Mouse (Mus musculus): ENCODE measurements around the gene Ehf. TPM values are rescaled to one million over a fixed set of nuclear protein-coding genes. Genes with fewer than 3 reads are reported as not detected.

Gene Ehf
- polyA plus RNA-seq, 1 experiment from 2014 or later = 0.18 TPM

- no peaks in the 10 kb centered on the region for H3K4me1 ChIP-seq (replicated peaks)
- DNase-seq (ENCODE audit: low spot score) = no peak
- 87% methylated on average over 8 of the region's 8 CpGs for WGBS
- H3K9me3 ChIP-seq = no peaks in the 10 kb centered on the region
- H3K27ac ChIP-seq = no peak overlapping the region
- H3K36me3 ChIP-seq = no peaks in the 10 kb centered on the region
- H3K4me3 ChIP-seq = no peak overlapping the region
- no peaks in the 10 kb centered on the region for H3K27me3 ChIP-seq (ENCODE audit: insufficient read depth, poor library complexity, severe bottlenecking)
Measured at GRCm38 (mm10) chr2:103271481-103271880, 31.6 kb downstream of the Ehf start.

- Histone ChIP-seq H3K4me3 (no peak overlapping the region), H3K9me3 (no peaks in the 10 kb centered on the region), H3K4me1 (replicated peaks) (no peaks in the 10 kb centered on the region), H3K36me3 (no peaks in the 10 kb centered on the region), H3K27me3 (ENCODE audit: insufficient read depth, poor library complexity, severe bottlenecking) (no peaks in the 10 kb centered on the region), H3K27ac (no peak overlapping the region)
- whole genome bisulfite sequencing = 67% methylated on average over 5 of the region's 5 CpGs
- DNase-seq (ENCODE audit: low spot score) = no peak
Measured at GRCm38 (mm10) chr2:103270556-103271160, 32.4 kb downstream of the Ehf start.

- 92% methylated on average over 4 of the region's 4 CpGs for WGBS
- no peaks in the 10 kb centered on the region for H3K27me3 ChIP-seq (ENCODE audit: insufficient read depth, poor library complexity, severe bottlenecking)
- no peaks in the 10 kb centered on the region for H3K9me3 ChIP-seq
- no peak overlapping the region for H3K4me3 ChIP-seq
- H3K36me3 ChIP-seq = no peaks in the 10 kb centered on the region
- H3K4me1 ChIP-seq (replicated peaks) = no peaks in the 10 kb centered on the region
- DNase-seq (ENCODE audit: low spot score) = no peak
- H3K27ac ChIP-seq = no peak overlapping the region
Measured at GRCm38 (mm10) chr2:103239086-103239485, 64.0 kb downstream of the Ehf start.

GRCm38 (mm10) chr2:103226781-103227180, 76.3 kb downstream of the Ehf start:
- Histone ChIP-seq H3K9me3 (no peaks in the 10 kb centered on the region), H3K4me1 (replicated peaks) (no peaks in the 10 kb centered on the region), H3K36me3 (no peaks in the 10 kb centered on the region), H3K4me3 (no peak overlapping the region), H3K27me3 (ENCODE audit: insufficient read depth, poor library complexity, severe bottlenecking) (no peaks in the 10 kb centered on the region), H3K27ac (no peak overlapping the region)
- DNase-seq (ENCODE audit: low spot score) = no peak
- 99% methylated on average over 2 of the region's 2 CpGs for WGBS

GRCm38 (mm10) chr2:103220871-103221270, 82.2 kb downstream of the Ehf start:
- DNase-seq (ENCODE audit: low spot score) = no peak
- H3K4me3 ChIP-seq = no peak overlapping the region
- WGBS = 91% methylated on average over 2 of the region's 2 CpGs
- H3K9me3 ChIP-seq = no peaks in the 10 kb centered on the region
- H3K36me3 ChIP-seq = no peaks in the 10 kb centered on the region
- H3K27ac ChIP-seq = no peak overlapping the region
- H3K4me1 ChIP-seq (replicated peaks) = no peaks in the 10 kb centered on the region
- H3K27me3 ChIP-seq (ENCODE audit: insufficient read depth, poor library complexity, severe bottlenecking) = no peaks in the 10 kb centered on the region

GRCm38 (mm10) chr2:103218323-103218722, 84.8 kb downstream of the Ehf start:
- H3K4me1 ChIP-seq (replicated peaks) = peaks cover 9% of the 10 kb centered on the region
- 92% methylated on average over 4 of the region's 4 CpGs for WGBS
- no peaks in the 10 kb centered on the region for H3K9me3 ChIP-seq
- no peaks in the 10 kb centered on the region for H3K36me3 ChIP-seq
- no peak for DNase-seq (ENCODE audit: low spot score)
- H3K4me3 ChIP-seq = no peak overlapping the region
- no peaks in the 10 kb centered on the region for H3K27me3 ChIP-seq (ENCODE audit: insufficient read depth, poor library complexity, severe bottlenecking)
- H3K27ac ChIP-seq = no peak overlapping the region

- 93% methylated on average over 4 of the region's 4 CpGs for WGBS
Measured at GRCm38 (mm10) chr2:103215801-103216200, 87.3 kb downstream of the Ehf start.

GRCm38 (mm10) chr2:103214861-103215260, 88.2 kb downstream of the Ehf start:
- H3K27ac ChIP-seq = no peak overlapping the region
- DNase-seq (ENCODE audit: low spot score) = peak; percentile 20

More at GRCm38 (mm10) chr2:103215801-103216200, 87.3 kb downstream of the Ehf start:
- no peaks in the 10 kb centered on the region for H3K27me3 ChIP-seq (ENCODE audit: insufficient read depth, poor library complexity, severe bottlenecking)
- DNase-seq (ENCODE audit: low spot score) = no peak
- peaks cover 9% of the 10 kb centered on the region for H3K4me1 ChIP-seq (replicated peaks)
- no peak overlapping the region for H3K4me3 ChIP-seq
- H3K36me3 ChIP-seq = no peaks in the 10 kb centered on the region
- H3K9me3 ChIP-seq = no peaks in the 10 kb centered on the region
- no peak overlapping the region for H3K27ac ChIP-seq

GRCm38 (mm10) chr2:103213547-103213946, 89.5 kb downstream of the Ehf start:
- no peak overlapping the region for H3K27ac ChIP-seq
- no peak for DNase-seq (ENCODE audit: low spot score)
- WGBS = 55% methylated on average over 1 of the region's 1 CpGs
- H3K27me3 ChIP-seq (ENCODE audit: insufficient read depth, poor library complexity, severe bottlenecking) = no peaks in the 10 kb centered on the region
- no peaks in the 10 kb centered on the region for H3K36me3 ChIP-seq
- no peak overlapping the region for H3K4me3 ChIP-seq
- H3K9me3 ChIP-seq = no peaks in the 10 kb centered on the region
- H3K4me1 ChIP-seq (replicated peaks) = peaks cover 9% of the 10 kb centered on the region

More at GRCm38 (mm10) chr2:103214861-103215260, 88.2 kb downstream of the Ehf start:
- H3K36me3 ChIP-seq = no peaks in the 10 kb centered on the region
- H3K4me3 ChIP-seq = no peak overlapping the region
- no peaks in the 10 kb centered on the region for H3K9me3 ChIP-seq
- H3K27me3 ChIP-seq (ENCODE audit: insufficient read depth, poor library complexity, severe bottlenecking) = no peaks in the 10 kb centered on the region
- peaks cover 9% of the 10 kb centered on the region for H3K4me1 ChIP-seq (replicated peaks)
- WGBS = 46% methylated on average over 8 of the region's 8 CpGs

Other genes starting within 250 kb of the Ehf start
- gene Pdhx, start 229.8 kb downstream of the Ehf start, polyA plus RNA-seq (2016; fragmentation: Nextera tagmentation; extraction: Ambion mirVana) = 40.3 and 45.2 TPM in 2 replicates
- 60.7 and 63.9 TPM in 2 replicates for gene Apip, start 229.6 kb downstream of the Ehf start, polyA plus RNA-seq (2016; fragmentation: Nextera tagmentation; extraction: Ambion mirVana)
- gene Elf5, start 108.4 kb upstream of the Ehf start, polyA plus RNA-seq (2016; fragmentation: Nextera tagmentation; extraction: Ambion mirVana) = 0.07 TPM in 1 of 2 replicates, not detected in the other
- 94.9 and 101 TPM in 2 replicates for gene Cat, start 181.9 kb upstream of the Ehf start, polyA plus RNA-seq (2016; fragmentation: Nextera tagmentation; extraction: Ambion mirVana)

Measured in hindbrain, embryonic 10.5 days (tissue).